Mouse (Mus musculus) midbrain, embryonic 11.5 days (tissue): ENCODE data around the gene Prdx6. TPM values are rescaled to one million over a fixed set of nuclear protein-coding genes. Genes with fewer than 3 reads are reported as not detected.
A peak's percentile ranks its signal among the peaks of the same experiment; 100 is the strongest.

Experiments used
- ATAC-seq: fragments of 200-750 bp; cut with Nextera tagmentation; 2 replicates; pipeline ENCODE4 v1.8.0; 2017; ENCODE audit warnings: moderate TSS enrichment, moderate library complexity; ENCODE audit not compliant: low FRiP score
- DNase-seq: peaks from one replicate; pipeline ENCODE4 v3.0.0; 2015; ENCODE audit warnings: low spot score; ENCODE audit errors: missing footprints
- H3K27ac ChIP-seq: fragments of 300-500 bp; sonication (generic); 2 replicates; pipeline ENCODE4 v1.5.1; 2014; ENCODE audit warnings: low read depth, low read length
- H3K27me3 ChIP-seq: fragments of 300-500 bp; sonication (generic); 2 replicates; pipeline ENCODE4 v1.6.1; 2014; ENCODE audit warnings: mild to moderate bottlenecking, low read length, moderate library complexity, mixed read lengths; ENCODE audit not compliant: control insufficient read depth, insufficient read depth
- H3K36me3 ChIP-seq: fragments of 300-500 bp; sonication (generic); 2 replicates; pipeline ENCODE4 v1.6.1; 2014; ENCODE audit warnings: mild to moderate bottlenecking, low read length, moderate library complexity, mixed read lengths; ENCODE audit not compliant: control insufficient read depth, insufficient read depth
- H3K4me1 ChIP-seq: fragments of 300-500 bp; sonication (generic); 2 replicates; pipeline ENCODE4 v1.6.1; 2014; ENCODE audit warnings: low read length; ENCODE audit not compliant: control insufficient read depth, insufficient read depth
- H3K4me2 ChIP-seq: fragments of 300-500 bp; sonication (generic); 2 replicates; pipeline ENCODE4 v1.6.1; 2014; ENCODE audit warnings: mild to moderate bottlenecking, moderate library complexity
- H3K4me3 ChIP-seq: fragments of 300-500 bp; sonication (generic); 2 replicates; pipeline ENCODE4 v1.5.1; 2014; ENCODE audit warnings: low read depth, low read length
- H3K9ac ChIP-seq: fragments of 300-500 bp; sonication (generic); 2 replicates; pipeline ENCODE4 v1.6.1; 2014; ENCODE audit warnings: low read length
- H3K9me3 ChIP-seq: fragments of 300-500 bp; sonication (generic); 2 replicates; pipeline ENCODE4 v1.6.1; 2016; ENCODE audit warnings: low read length; ENCODE audit not compliant: control insufficient read depth
- WGBS: fragments of 180-500 bp; shearing (Covaris S2); extraction: QIAGEN DNeasy Blood & Tissue Kit; methylation state at CpG from one replicate; pipeline ENCODE4 v1.1.7; 2014; 5-methylcytosine and 5-hydroxymethylcytosine counted together
- polyA plus RNA-seq: library from polyadenylated mRNA; unstranded; fragments of >200 nt; fragmentation: Nextera tagmentation; extraction: Ambion mirVana; gene quantifications from 2 replicates; pipeline ENCODE4 v1.2.1, GENCODE M21; 2014

The Prdx6 gene
- polyA plus RNA-seq, 1 experiment from 2014 or later: 389 TPM

DNA sequence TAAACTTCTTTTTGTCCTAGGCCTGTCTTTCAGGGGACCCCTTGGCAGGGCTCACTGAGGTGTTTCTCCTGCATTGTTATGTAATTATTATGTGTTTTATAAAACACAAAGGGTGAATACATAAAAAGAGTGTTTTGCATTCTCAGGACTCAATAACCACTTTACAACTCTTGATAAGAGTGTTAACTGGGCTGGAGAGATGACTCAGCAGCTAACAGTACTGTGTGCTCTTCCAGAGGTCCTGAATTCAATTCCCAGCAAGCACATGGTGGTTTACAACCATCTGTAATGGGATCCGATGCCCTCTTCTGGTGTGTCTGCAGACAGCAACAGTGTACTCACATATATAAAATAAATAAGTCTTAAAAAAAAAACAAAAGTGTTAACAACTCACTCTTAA is 3.3 kb upstream of the Prdx6 start:
- H3K4me3 ChIP-seq: no peak overlapping the region
- DNase-seq (no peak), ATAC-seq (no peak)
- WGBS: 86% methylated on average over 1 of the region's 1 CpGs
- no peak overlapping the region for H3K9ac ChIP-seq
- no peak overlapping the region for H3K27ac ChIP-seq
- peaks cover 2% of the 10 kb centered on the region; the same call in 1 of the 2 replicates for H3K27me3 ChIP-seq
- no peaks in the 10 kb centered on the region for H3K36me3 ChIP-seq
- H3K4me1 ChIP-seq: peaks cover 7% of the 10 kb centered on the region
- no peaks in the 10 kb centered on the region for H3K9me3 ChIP-seq
- no peak overlapping the region for H3K4me2 ChIP-seq

DNA sequence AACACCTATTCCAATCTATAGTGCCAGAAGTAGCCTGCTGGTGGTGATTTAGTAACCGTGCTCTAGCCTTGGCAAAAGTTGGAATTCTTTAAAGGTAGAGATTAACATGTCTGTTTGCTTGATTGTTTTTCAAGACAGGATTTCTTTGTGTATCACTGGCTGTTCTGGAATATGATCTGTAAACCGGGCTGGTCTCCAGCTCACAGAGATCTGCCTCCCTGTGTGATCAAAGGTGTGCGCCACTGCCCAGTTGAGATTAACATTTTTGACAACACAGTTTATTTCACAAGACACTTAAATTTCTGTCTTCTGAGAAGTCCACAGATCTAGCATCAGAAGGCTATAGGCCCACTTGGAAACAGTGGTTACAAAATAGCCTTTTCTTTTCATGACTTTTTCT is 1.9 kb upstream of the Prdx6 start:
- peaks cover 2% of the 10 kb centered on the region; the same call in 1 of the 2 replicates for H3K27me3 ChIP-seq
- H3K36me3 ChIP-seq: no peaks in the 10 kb centered on the region
- peaks cover 13% of the 10 kb centered on the region for H3K4me1 ChIP-seq
- WGBS: 85% methylated on average over 3 of the region's 3 CpGs
- H3K9ac ChIP-seq: no peak overlapping the region
- no peak overlapping the region for H3K4me2 ChIP-seq
- no peak overlapping the region for H3K27ac ChIP-seq
- no peaks in the 10 kb centered on the region for H3K9me3 ChIP-seq
- ATAC-seq (no peak), DNase-seq (no peak)
- H3K4me3 ChIP-seq: no peak overlapping the region

DNA sequence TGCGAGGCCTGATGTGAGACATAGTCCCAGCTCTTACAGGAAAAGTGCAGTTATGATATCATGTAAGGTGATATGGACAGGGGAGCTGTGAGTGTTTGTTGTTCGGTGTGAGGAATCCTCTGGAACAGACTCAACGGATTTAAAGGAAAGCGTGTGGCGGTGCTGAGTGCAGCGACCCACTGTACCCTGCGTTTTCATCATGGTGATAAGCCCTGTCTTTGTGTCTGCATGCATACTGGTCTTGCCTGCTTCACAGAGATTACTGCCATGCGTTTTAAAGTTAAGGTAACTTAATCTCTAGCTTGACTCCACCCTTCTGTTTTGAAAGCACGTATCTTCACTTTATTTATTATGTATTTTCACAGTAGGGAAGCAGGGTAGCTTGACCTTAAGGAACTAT is 1.3 kb upstream of the Prdx6 start:
- H3K27me3 ChIP-seq: peaks cover 2% of the 10 kb centered on the region; the same call in 1 of the 2 replicates
- H3K4me3 ChIP-seq: no peak overlapping the region
- peaks cover 13% of the 10 kb centered on the region for H3K4me1 ChIP-seq
- no peak overlapping the region for H3K4me2 ChIP-seq
- H3K36me3 ChIP-seq: no peaks in the 10 kb centered on the region
- ATAC-seq (no peak), DNase-seq (no peak)
- no peaks in the 10 kb centered on the region for H3K9me3 ChIP-seq
- no peak overlapping the region for H3K9ac ChIP-seq
- H3K27ac ChIP-seq: no peak overlapping the region
- 79% methylated on average over 9 of the region's 9 CpGs for WGBS

DNA sequence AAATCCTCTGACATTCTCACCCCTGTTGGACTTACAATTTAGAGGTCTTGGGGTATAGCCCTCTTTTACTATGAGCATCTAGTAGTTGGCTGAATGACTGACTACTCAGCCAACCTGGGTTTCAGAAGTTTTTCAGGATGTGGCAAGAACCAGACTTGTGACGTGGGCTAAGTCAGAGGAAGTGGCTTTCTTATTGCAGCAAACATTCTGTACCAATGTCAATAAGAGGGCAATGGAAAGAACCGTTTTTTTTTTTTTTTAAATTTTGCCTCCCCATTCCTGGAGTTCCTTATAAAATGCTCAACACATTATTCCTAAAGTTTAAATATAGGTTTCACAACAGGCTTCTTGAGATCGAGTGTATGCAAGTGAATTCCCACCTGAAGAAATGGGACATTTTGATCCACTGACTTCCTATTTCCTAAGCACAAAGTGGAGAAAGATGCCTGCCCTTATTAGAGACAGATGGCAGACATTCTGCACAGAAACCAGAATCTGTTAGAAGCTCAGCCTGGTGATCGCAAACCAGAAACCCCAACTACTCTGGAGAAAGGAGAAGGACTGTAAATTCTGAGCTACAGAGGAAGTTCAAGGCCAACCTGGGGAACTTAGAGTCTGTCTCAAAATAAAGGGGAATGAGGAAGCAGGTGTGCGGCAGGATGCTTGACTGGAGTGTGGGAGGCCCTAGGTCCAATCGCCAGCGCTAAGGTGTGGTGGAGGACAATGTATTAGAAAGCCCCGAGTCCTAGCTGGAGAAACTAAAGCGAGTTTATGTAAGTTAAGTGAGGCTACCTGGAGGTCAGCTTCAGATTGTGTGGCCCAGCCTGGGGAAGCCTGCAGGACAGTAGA is 622 bp upstream of the Prdx6 start:
- ATAC-seq: no peak
- Histone ChIP-seq H3K27ac (no peak overlapping the region), H3K4me2 (peak overlapping the region; percentile 93), H3K4me1 (peaks cover 13% of the 10 kb centered on the region), H3K27me3 (peaks cover 2% of the 10 kb centered on the region; the same call in 1 of the 2 replicates), H3K36me3 (no peaks in the 10 kb centered on the region), H3K9ac (no peak overlapping the region), H3K4me3 (peak overlapping the region; percentile 74; the same call in 1 of the 2 replicates), H3K9me3 (no peaks in the 10 kb centered on the region)
- no peak for DNase-seq
- 69% methylated on average over 9 of the region's 9 CpGs for WGBS

DNA sequence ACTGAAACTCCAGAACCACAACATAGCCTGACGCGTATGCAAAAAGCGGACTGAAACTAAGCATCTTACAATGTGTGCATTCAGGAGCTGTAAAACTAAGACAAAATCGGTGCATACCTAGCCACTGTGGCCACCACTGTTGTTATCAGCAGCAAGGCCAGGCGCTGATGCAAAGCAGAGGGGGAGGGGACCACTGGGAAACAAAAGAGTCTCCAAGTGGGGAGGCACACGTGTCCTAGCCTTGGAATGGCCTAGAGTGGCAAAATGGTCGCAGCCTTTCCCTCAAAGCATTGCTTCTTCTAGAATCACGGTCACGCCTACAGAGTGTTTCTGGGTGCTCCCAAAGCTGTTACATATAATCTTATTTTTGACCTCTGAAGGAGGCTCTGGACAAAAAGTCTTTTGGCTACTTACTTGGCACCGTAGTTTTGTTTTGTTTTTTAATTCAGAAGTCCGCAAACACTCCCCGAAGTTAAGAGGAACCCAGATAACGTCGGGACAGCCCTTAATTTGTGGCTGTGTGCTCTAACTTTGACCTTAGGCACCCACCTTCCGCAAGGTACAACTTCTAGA is 902 bp downstream of the Prdx6 start:
- DNase-seq: peak; percentile 95
- peak overlapping the region; percentile 74 for H3K4me3 ChIP-seq

DNA sequence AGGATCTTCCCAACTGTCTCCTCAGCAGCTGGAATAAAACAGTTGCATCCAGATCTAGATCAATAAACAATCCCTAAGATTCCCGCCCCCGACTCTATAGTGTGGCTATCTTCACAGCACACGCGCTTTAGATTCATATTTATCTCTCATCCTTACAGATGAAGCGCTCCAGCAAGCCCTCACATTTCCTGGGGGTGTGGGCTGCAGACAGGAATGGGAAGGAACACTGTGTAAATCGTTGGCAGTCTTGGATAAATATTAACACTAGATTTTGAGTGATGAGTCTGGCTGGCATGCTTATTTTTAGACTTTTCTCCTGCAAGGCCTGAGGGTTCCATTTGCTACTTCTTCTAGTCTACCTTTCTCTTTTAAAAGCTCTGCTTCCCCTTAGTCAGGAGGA is 1.6 kb downstream of the Prdx6 start:
- Histone ChIP-seq H3K36me3 (no peaks in the 10 kb centered on the region), H3K9me3 (no peaks in the 10 kb centered on the region), H3K27ac (no peak overlapping the region), H3K4me2 (peak overlapping the region; percentile 93), H3K4me3 (peak overlapping the region; percentile 74), H3K9ac (peak overlapping the region; percentile 89), H3K4me1 (peaks cover 13% of the 10 kb centered on the region), H3K27me3 (peaks cover 2% of the 10 kb centered on the region; the same call in 1 of the 2 replicates)
- WGBS: 63% methylated on average over 6 of the region's 6 CpGs
- DNase-seq (peak; percentile 89), ATAC-seq (no peak)

More for the DNA sequence above, 902 bp downstream of the Prdx6 start:
- H3K4me1 ChIP-seq: peaks cover 13% of the 10 kb centered on the region
- 3% methylated on average over 15 of the region's 15 CpGs for WGBS
- H3K27ac ChIP-seq: no peak overlapping the region
- peak overlapping the region; percentile 89 for H3K9ac ChIP-seq
- no peaks in the 10 kb centered on the region for H3K9me3 ChIP-seq
- peak overlapping the region; percentile 93 for H3K4me2 ChIP-seq
- ATAC-seq: peak; percentile 79
- H3K36me3 ChIP-seq: no peaks in the 10 kb centered on the region
- peaks cover 2% of the 10 kb centered on the region; the same call in 1 of the 2 replicates for H3K27me3 ChIP-seq

DNA sequence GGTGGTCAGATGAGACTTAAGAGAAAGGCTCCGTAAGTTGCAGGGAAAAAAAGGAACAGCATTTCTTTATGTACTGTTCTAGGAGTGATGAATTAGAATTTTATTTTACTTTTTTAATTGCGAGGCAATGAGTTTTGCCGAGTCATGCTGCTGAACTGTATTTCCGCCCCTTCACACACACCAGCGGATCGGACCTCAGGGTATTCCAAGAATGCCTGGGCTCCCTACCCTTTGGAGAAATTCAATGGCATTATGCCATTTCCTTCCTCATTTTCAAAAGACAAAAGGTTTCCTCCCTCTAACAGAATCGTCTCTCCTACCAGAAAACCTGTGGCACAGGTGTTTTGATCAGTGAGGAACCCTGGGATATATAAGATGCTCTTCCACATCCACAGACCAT is 2.3 kb downstream of the Prdx6 start:
- H3K27ac ChIP-seq: no peak overlapping the region

DNA sequence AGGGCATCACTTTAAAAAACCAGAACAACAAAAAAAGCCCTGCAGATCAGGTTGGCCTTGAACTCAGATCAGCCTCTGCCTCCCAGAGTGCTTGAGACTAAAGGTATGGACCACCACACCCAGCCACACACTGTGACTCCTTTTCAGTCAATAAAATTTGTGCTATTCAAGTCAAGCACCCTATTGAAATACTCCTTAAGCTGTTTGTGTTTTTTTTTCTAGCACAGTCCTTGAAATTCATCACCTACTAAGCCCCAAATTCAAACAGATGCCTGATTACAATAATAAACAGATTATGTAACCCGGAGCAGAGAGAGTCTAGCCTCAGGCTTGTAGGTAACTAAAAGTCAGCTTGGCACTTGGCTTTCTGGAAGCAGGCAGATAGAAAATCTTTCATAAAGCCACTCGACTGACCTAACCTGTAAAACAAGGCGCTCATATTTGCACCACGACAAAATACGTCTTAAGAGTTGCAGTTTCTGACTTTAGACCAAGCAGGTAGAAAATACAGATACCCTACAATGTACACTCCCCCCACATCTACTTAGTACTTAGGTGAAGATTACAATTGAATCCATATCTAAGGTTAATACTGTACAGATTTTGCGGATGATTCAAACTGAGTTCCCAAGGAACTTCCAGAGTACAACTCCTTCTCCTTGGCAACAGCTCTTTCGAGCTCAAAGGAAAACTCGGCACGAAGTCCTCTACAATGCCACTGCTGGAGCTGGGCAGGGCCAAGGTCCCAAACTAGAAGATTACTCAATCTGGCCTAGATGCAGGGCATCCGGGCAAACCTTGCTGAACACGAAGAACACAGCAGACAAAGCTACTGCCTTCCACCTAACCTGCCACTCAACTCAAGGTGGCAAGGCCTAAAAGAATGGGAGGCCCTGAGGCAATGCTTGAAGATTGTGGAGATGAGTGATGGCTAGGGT is 3.1 kb downstream of the Prdx6 start:
- Histone ChIP-seq H3K4me2 (no peak overlapping the region), H3K36me3 (peaks cover 2% of the 10 kb centered on the region; the same call in 1 of the 2 replicates), H3K9me3 (no peaks in the 10 kb centered on the region), H3K4me3 (no peak overlapping the region), H3K27me3 (peaks cover 2% of the 10 kb centered on the region; the same call in 1 of the 2 replicates), H3K4me1 (peaks cover 13% of the 10 kb centered on the region), H3K27ac (no peak overlapping the region), H3K9ac (no peak overlapping the region)
- ATAC-seq: no peak
- DNase-seq: no peak
- 85% methylated on average over 11 of the region's 11 CpGs for WGBS

More for the DNA sequence above, 2.3 kb downstream of the Prdx6 start:
- Histone ChIP-seq H3K9me3 (no peaks in the 10 kb centered on the region), H3K4me2 (peak overlapping the region; percentile 93; the same call in 1 of the 2 replicates), H3K27me3 (peaks cover 2% of the 10 kb centered on the region; the same call in 1 of the 2 replicates), H3K4me1 (peaks cover 13% of the 10 kb centered on the region), H3K36me3 (no peaks in the 10 kb centered on the region), H3K4me3 (no peak overlapping the region), H3K9ac (0 out of 2 replicates have a peak overlapping the region, but pooled peaks have one; percentile 1)
- ATAC-seq (no peak), DNase-seq (peak; percentile 85)
- 71% methylated on average over 7 of the region's 7 CpGs for WGBS
